Mouse (Mus musculus): ENCODE results near the gene D630045J12Rik. TPM values are rescaled to one million over a fixed set of nuclear protein-coding genes. Genes with fewer than 3 reads are reported as not detected.

The D630045J12Rik gene
- polyA plus RNA-seq, 1 experiment from 2014 or later, result 5.7 TPM

DNA sequence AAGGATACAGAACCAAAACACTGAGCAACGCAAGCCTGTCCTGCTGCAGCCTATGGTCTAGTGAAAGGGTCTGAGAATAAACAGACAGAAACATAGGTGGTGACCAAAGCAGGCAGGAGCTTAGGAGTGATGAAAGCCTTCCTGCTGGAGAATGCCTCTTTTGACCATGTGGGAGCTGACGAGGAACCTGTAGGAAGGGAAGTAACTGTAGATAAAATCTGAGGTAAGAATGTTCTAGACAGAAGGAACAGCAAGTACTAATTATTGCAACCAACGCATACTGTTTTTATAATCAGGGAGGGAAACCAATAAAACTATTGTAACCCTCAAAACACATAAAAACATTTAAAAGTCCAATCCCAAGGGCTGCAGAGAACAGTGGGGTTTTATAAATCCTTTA is 9.6 kb downstream of the D630045J12Rik start:
- Histone ChIP-seq H3K36me3 (ENCODE audit: insufficient read depth, low read length) (no peaks in the 10 kb centered on the region), H3K27ac (ENCODE audit: low read length) (no peak overlapping the region), H3K4me1 (ENCODE audit: insufficient read depth, low read length) (peaks cover 40% of the 10 kb centered on the region), H3K4me3 (ENCODE audit: low read length) (no peak overlapping the region), H3K9me3 (ENCODE audit: low read length) (no peaks in the 10 kb centered on the region), H3K4me2 (replicated peaks; ENCODE audit: low read depth, low read length) (no peak overlapping the region), H3K9ac (replicated peaks; ENCODE audit: low read length) (no peak overlapping the region), H3K27me3 (ENCODE audit: insufficient read depth, low read length) (no peaks in the 10 kb centered on the region)
- 49% methylated on average over 3 of the region's 3 CpGs for WGBS
- no peak for ATAC-seq (ENCODE audit: low FRiP score, low TSS enrichment)

GRCm38 (mm10) chr6:38242833-38243232 is 11.0 kb downstream of the D630045J12Rik start:
- no peaks in the 10 kb centered on the region for H3K27me3 ChIP-seq (ENCODE audit: insufficient read depth, low read length)
- no peak overlapping the region for H3K4me2 ChIP-seq (replicated peaks; ENCODE audit: low read depth, low read length)
- H3K27ac ChIP-seq (ENCODE audit: low read length), result no peak overlapping the region
- peaks cover 32% of the 10 kb centered on the region for H3K4me1 ChIP-seq (ENCODE audit: insufficient read depth, low read length)
- no peak overlapping the region for H3K4me3 ChIP-seq (ENCODE audit: low read length)
- 75% methylated on average over 5 of the region's 5 CpGs for WGBS
- H3K9ac ChIP-seq (replicated peaks; ENCODE audit: low read length), result no peak overlapping the region
- no peak for ATAC-seq (ENCODE audit: low FRiP score, low TSS enrichment)
- H3K9me3 ChIP-seq (ENCODE audit: low read length), result 0 out of 2 replicates have a peak, but pooled peaks cover under 1% of the 10 kb centered on the region
- no peaks in the 10 kb centered on the region for H3K36me3 ChIP-seq (ENCODE audit: insufficient read depth, low read length)

DNA sequence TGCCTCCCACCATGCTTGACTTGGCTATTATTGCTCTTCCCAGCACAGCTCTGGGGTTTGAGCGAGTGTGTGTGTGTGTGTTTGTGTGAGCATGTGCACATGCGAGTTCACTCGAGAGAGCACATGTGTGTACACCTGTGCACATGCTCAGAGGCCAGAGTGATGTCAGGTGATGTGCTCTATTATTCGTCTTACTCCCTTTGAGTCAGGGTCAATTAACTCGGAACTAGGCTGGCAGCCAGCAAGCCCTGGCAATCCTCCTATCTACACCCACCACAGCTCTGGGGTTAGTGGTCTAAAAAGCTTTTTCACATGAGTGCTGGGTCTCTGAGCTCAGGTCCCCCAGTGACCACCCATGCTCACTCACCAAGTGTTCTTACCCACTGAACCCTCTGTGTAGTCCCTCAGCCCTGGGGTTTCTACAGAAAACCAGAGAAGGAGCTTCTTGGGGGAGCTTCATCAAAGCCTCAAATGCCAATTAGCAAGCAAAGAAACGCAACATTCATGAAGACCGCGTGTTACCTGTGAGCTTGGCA is 11.4 kb downstream of the D630045J12Rik start:
- no peaks in the 10 kb centered on the region for H3K27me3 ChIP-seq (ENCODE audit: insufficient read depth, low read length)
- H3K4me2 ChIP-seq (replicated peaks; ENCODE audit: low read depth, low read length), result no peak overlapping the region
- ATAC-seq (ENCODE audit: low FRiP score, low TSS enrichment), result 0 out of 2 replicates have a peak, but pooled peaks have one; percentile 32
- no peak overlapping the region for H3K9ac ChIP-seq (replicated peaks; ENCODE audit: low read length)
- WGBS, result 58% methylated on average over 8 of the region's 8 CpGs
- no peaks in the 10 kb centered on the region for H3K36me3 ChIP-seq (ENCODE audit: insufficient read depth, low read length)
- H3K27ac ChIP-seq (ENCODE audit: low read length), result no peak overlapping the region
- 0 out of 2 replicates have a peak, but pooled peaks cover 2% of the 10 kb centered on the region for H3K9me3 ChIP-seq (ENCODE audit: low read length)
- H3K4me3 ChIP-seq (ENCODE audit: low read length), result no peak overlapping the region
- H3K4me1 ChIP-seq (ENCODE audit: insufficient read depth, low read length), result peaks cover 30% of the 10 kb centered on the region

GRCm38 (mm10) chr6:38241508-38241907 is 12.3 kb downstream of the D630045J12Rik start:
- H3K4me2 ChIP-seq (replicated peaks; ENCODE audit: low read depth, low read length), result no peak overlapping the region
- H3K36me3 ChIP-seq (ENCODE audit: insufficient read depth, low read length), result no peaks in the 10 kb centered on the region
- no peaks in the 10 kb centered on the region for H3K27me3 ChIP-seq (ENCODE audit: insufficient read depth, low read length)
- no peak for ATAC-seq (ENCODE audit: low FRiP score, low TSS enrichment)
- H3K27ac ChIP-seq (ENCODE audit: low read length), result no peak overlapping the region
- peaks cover 28% of the 10 kb centered on the region for H3K4me1 ChIP-seq (ENCODE audit: insufficient read depth, low read length)
- 0 out of 2 replicates have a peak, but pooled peaks cover 2% of the 10 kb centered on the region for H3K9me3 ChIP-seq (ENCODE audit: low read length)
- no peak overlapping the region for H3K4me3 ChIP-seq (ENCODE audit: low read length)
- no peak overlapping the region for H3K9ac ChIP-seq (replicated peaks; ENCODE audit: low read length)
- 88% methylated on average over 4 of the region's 4 CpGs for WGBS

DNA sequence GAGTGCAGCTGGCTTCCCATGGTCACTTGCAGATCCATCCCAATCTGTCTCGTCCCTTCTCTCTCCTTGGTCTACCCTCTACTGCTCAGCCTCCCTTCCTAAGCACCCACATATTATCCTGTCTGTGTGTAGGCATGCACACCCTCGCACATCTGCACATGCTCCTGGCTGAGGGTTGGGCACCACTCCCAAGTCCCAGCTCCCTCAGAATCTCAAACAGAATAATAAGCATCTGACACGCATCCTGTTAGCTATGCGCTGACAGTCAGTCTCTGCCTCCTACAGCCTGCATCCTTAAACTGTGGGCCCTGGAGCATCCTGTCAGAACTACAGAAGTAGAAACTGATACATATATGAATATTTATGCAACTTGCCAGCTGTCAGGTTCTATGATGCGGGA is 13.2 kb downstream of the D630045J12Rik start:
- Histone ChIP-seq H3K4me2 (replicated peaks; ENCODE audit: low read depth, low read length) (no peak overlapping the region), H3K9ac (replicated peaks; ENCODE audit: low read length) (no peak overlapping the region), H3K27ac (ENCODE audit: low read length) (no peak overlapping the region), H3K4me3 (ENCODE audit: low read length) (no peak overlapping the region), H3K4me1 (ENCODE audit: insufficient read depth, low read length) (peaks cover 28% of the 10 kb centered on the region), H3K36me3 (ENCODE audit: insufficient read depth, low read length) (no peaks in the 10 kb centered on the region), H3K27me3 (ENCODE audit: insufficient read depth, low read length) (no peaks in the 10 kb centered on the region), H3K9me3 (ENCODE audit: low read length) (0 out of 2 replicates have a peak, but pooled peaks cover 2% of the 10 kb centered on the region)
- WGBS, result 86% methylated on average over 5 of the region's 5 CpGs
- ATAC-seq (ENCODE audit: low FRiP score, low TSS enrichment), result no peak

- peaks cover 16% of the 10 kb centered on the region for H3K4me1 ChIP-seq (ENCODE audit: insufficient read depth, low read length)
- no peak overlapping the region for H3K4me2 ChIP-seq (replicated peaks; ENCODE audit: low read depth, low read length)
- H3K36me3 ChIP-seq (ENCODE audit: insufficient read depth, low read length), result no peaks in the 10 kb centered on the region
- no peak overlapping the region for H3K4me3 ChIP-seq (ENCODE audit: low read length)
- H3K27me3 ChIP-seq (ENCODE audit: insufficient read depth, low read length), result no peaks in the 10 kb centered on the region
- H3K9me3 ChIP-seq (ENCODE audit: low read length), result 0 out of 2 replicates have a peak, but pooled peaks cover 2% of the 10 kb centered on the region
- ATAC-seq (ENCODE audit: low FRiP score, low TSS enrichment), result no peak
- 64% methylated on average over 4 of the region's 4 CpGs for WGBS
- no peak overlapping the region for H3K27ac ChIP-seq (ENCODE audit: low read length)
- H3K9ac ChIP-seq (replicated peaks; ENCODE audit: low read length), result no peak overlapping the region
Observed at GRCm38 (mm10) chr6:38238382-38238781, 15.4 kb downstream of the D630045J12Rik start.

DNA sequence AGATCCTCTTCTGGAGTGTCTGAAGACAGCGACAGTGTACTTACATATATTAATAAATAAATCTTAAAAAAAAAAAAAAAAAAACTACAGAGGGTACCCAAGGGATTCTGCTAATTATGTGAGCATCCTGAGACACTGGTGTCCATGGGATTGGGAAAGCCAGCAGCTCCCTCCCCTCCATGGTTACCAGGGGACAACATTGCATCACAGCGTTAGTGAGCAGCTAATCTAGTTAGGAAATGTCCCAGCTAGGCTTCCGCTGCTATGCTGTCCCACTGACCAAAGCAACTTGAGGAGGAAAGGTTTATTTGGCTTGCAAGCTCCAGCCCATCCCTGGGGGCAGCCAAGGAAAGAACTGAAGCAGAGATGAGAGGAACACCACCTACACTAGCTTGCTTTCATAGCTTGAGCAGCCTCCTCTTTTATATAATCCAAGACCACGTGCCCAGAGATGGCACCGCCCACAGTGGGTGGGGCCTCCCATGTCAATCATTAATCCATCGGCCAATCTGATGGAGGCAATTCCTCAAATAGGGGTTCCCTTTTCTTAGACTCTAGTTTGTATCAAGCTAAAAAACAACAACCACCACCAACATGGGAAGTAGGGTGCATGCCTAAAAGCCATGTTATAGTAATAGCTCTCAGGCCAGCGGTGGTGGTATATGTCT is 17.7 kb downstream of the D630045J12Rik start:
- H3K9ac ChIP-seq (replicated peaks; ENCODE audit: low read length), result no peak overlapping the region
- H3K9me3 ChIP-seq (ENCODE audit: low read length), result 0 out of 2 replicates have a peak, but pooled peaks cover 2% of the 10 kb centered on the region
- H3K4me2 ChIP-seq (replicated peaks; ENCODE audit: low read depth, low read length), result no peak overlapping the region
- no peak overlapping the region for H3K4me3 ChIP-seq (ENCODE audit: low read length)
- H3K4me1 ChIP-seq (ENCODE audit: insufficient read depth, low read length), result peaks cover 16% of the 10 kb centered on the region
- H3K36me3 ChIP-seq (ENCODE audit: insufficient read depth, low read length), result no peaks in the 10 kb centered on the region
- ATAC-seq (ENCODE audit: low FRiP score, low TSS enrichment), result no peak
- no peak overlapping the region for H3K27ac ChIP-seq (ENCODE audit: low read length)
- no peaks in the 10 kb centered on the region for H3K27me3 ChIP-seq (ENCODE audit: insufficient read depth, low read length)
- WGBS, result 82% methylated on average over 6 of the region's 7 CpGs

- Histone ChIP-seq H3K36me3 (ENCODE audit: insufficient read depth, low read length) (peaks cover 3% of the 10 kb centered on the region; the same call in 1 of the 2 replicates), H3K27me3 (ENCODE audit: insufficient read depth, low read length) (no peaks in the 10 kb centered on the region), H3K4me3 (ENCODE audit: low read length) (no peak overlapping the region), H3K9ac (replicated peaks; ENCODE audit: low read length) (no peak overlapping the region), H3K9me3 (ENCODE audit: low read length) (peaks cover 6% of the 10 kb centered on the region; the same call in 1 of the 2 replicates), H3K4me1 (ENCODE audit: insufficient read depth, low read length) (peaks cover 16% of the 10 kb centered on the region), H3K27ac (ENCODE audit: low read length) (no peak overlapping the region), H3K4me2 (replicated peaks; ENCODE audit: low read depth, low read length) (no peak overlapping the region)
- 98% methylated on average over 3 of the region's 3 CpGs for WGBS
- no peak for ATAC-seq (ENCODE audit: low FRiP score, low TSS enrichment)
Observed at GRCm38 (mm10) chr6:38233803-38234202, 20.0 kb downstream of the D630045J12Rik start.

DNA sequence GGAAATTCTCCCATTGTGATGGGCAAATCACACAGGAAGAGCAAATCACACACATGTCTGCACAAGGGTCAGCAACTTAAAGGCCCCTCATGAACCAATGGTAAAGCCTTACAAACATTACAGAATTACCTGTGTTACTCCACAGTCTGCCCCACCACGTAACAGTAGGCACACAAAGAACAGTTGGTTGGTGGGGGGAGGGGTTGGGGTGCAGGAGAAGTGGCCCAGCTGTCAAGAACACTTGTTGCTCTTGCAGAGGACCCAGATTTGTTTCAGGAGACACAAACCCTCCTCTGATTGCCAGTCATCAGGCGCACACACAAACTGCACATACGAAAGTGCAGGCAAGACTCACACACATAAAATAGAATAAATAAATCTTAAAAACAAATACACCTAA is 20.9 kb downstream of the D630045J12Rik start:
- ATAC-seq (ENCODE audit: low FRiP score, low TSS enrichment), result no peak
- 69% methylated on average over 3 of the region's 3 CpGs for WGBS

GRCm38 (mm10) chr6:38231994-38232393 is 21.8 kb downstream of the D630045J12Rik start:
- Histone ChIP-seq H3K9ac (replicated peaks; ENCODE audit: low read length) (no peak overlapping the region), H3K9me3 (ENCODE audit: low read length) (peaks cover 4% of the 10 kb centered on the region; the same call in 1 of the 2 replicates), H3K27ac (ENCODE audit: low read length) (peak overlapping the region; percentile 51), H3K4me2 (replicated peaks; ENCODE audit: low read depth, low read length) (peak overlapping the region; percentile 13; the same call in 1 of the 2 replicates), H3K27me3 (ENCODE audit: insufficient read depth, low read length) (no peaks in the 10 kb centered on the region), H3K4me1 (ENCODE audit: insufficient read depth, low read length) (peaks cover 16% of the 10 kb centered on the region), H3K4me3 (ENCODE audit: low read length) (no peak overlapping the region), H3K36me3 (ENCODE audit: insufficient read depth, low read length) (peaks cover 4% of the 10 kb centered on the region; the same call in 1 of the 2 replicates)
- peak; percentile 83 for ATAC-seq (ENCODE audit: low FRiP score, low TSS enrichment)
- WGBS, result 44% methylated on average over 4 of the region's 4 CpGs

More for the DNA sequence above, 20.9 kb downstream of the D630045J12Rik start:
- Histone ChIP-seq H3K4me3 (ENCODE audit: low read length) (no peak overlapping the region), H3K27ac (ENCODE audit: low read length) (no peak overlapping the region), H3K27me3 (ENCODE audit: insufficient read depth, low read length) (no peaks in the 10 kb centered on the region), H3K9ac (replicated peaks; ENCODE audit: low read length) (no peak overlapping the region), H3K36me3 (ENCODE audit: insufficient read depth, low read length) (peaks cover 4% of the 10 kb centered on the region; the same call in 1 of the 2 replicates), H3K9me3 (ENCODE audit: low read length) (peaks cover 6% of the 10 kb centered on the region; the same call in 1 of the 2 replicates), H3K4me1 (ENCODE audit: insufficient read depth, low read length) (peaks cover 16% of the 10 kb centered on the region), H3K4me2 (replicated peaks; ENCODE audit: low read depth, low read length) (no peak overlapping the region)
